Mouse (Mus musculus): ENCODE results near the gene Asic3.

DNA sequence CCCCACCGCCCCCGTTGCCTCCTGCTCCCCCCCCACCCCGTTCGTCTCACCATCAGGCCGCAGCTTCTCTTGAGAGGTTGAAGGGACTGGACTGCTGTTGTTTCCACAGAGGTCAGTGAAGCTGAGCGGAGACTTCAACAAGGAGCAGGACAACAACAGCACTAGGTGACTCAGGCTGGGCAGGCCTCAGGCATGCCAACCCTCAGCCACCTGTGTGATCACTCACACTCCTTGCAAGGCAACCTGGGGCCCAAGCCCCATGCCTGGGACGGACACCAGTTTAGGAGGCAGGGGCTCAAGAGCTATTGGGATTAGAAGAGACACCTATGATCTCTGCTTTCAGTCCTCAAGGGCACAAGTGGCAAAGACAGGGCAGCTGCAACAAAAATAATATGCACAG, 21.3 kb upstream of the Asic3 start, which contains the start of gene Atg9b:
- TF ChIP-seq POLR2A (IDR thresholded peaks at IDR 0.05; ENCODE audit: insufficient read depth, low read length): no peak
- no peak for TF ChIP-seq CTCF (IDR thresholded peaks at IDR 0.05; ENCODE audit: low read depth, low read length)
